Mouse (Mus musculus): Measurements from ENCODE around the gene Kiss1r. TPM values are rescaled to one million over a fixed set of nuclear protein-coding genes. Genes with fewer than 3 reads are reported as not detected.

The Kiss1r gene
- total RNA-seq, 2 experiments from 2014 or later: 5.3 to 10.3 TPM

DNA sequence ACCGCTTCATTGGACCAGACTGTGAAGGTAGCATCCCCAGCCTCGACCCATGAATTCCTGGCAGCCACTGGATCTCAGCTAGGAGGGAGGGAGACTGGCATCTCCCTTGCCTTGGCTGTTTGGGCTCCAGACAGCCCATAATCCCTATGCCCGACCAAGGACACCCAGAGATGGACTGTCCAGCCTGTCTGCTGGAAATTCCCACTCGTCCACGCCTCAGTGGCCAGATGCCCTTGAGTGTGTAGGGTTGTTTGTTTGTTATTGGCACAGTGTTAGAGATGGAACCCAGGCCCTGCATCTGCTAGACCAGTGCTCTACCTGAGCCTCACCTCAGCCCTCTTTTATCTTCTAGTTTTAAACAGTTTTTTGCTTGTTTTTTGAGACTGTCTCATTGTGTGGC lies 48.6 kb downstream of the Kiss1r start:
- no peak for DNase-seq (ENCODE audit: low spot score in 2 of 2)

DNA sequence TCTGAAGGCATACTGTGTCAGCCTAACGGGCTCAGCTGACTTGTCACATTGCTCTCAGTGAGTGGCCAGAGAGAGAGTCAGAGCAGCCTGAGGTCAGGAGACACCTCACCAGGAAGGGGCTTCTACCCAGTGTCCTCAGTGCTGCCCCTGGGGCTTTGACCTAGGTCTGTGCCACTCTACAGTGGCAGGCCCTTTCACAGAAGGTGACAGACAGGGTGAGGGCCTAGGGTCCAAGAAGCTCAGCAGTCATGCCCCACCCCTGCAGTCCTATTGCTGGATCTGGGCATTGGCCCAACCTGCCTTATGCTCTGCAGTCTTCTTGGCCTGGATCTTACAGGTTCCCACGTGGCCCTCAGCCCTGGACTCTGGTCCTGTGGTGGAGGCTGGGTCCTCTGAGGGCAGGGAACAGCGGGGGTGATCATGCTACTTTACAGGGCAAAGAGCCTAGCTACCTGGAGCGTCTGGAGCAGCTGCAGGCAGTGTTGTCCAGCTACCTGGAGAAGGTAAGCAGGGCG lies 50.2 kb downstream of the Kiss1r start:
- no peak for DNase-seq (ENCODE audit: low spot score in 2 of 2)

DNA sequence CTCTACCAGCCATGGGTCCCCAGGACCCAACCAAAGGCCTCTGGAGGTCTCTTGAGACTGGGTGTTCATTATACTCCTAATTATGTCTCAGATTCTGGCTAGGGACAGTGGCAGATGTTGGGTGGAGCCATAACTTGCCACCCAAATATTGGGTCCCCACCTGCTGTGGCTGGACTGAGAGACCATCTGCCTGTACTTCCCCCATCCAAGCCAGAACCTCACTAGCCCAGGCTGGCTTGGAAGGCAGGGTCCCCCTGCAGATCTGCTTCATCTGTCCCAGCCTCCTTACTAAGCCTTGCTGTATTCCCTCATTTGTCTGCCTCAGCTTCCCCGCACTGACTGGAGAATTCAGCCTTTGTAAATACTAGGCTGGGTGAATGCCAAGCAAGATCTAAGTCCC lies 51.4 kb downstream of the Kiss1r start:
- no peak for DNase-seq (ENCODE audit: low spot score in 2 of 2)

DNA sequence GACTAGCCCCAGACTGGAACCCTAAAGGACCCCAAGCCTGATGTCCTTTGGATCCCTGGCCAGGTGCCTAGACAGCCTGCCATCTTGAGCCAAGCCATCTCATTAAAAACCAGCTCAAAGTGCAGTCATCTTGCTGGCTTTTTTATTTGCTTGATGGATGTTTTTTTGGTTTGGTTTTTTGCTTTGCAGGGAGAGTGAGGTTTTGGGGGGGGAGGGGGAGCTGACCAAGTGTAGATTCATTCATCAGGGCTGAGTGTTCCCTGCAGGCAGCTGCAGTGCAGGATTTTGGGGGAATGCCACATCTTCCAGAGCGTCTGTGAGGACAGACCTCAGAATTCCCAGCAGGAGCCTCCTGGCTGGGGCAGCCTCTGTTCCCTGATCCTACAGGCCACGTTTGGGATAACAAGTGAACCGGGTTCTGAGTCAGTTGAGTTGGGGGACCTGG lies 52.4 kb downstream of the Kiss1r start:
- no peak for DNase-seq (ENCODE audit: low spot score in 2 of 2)

DNA sequence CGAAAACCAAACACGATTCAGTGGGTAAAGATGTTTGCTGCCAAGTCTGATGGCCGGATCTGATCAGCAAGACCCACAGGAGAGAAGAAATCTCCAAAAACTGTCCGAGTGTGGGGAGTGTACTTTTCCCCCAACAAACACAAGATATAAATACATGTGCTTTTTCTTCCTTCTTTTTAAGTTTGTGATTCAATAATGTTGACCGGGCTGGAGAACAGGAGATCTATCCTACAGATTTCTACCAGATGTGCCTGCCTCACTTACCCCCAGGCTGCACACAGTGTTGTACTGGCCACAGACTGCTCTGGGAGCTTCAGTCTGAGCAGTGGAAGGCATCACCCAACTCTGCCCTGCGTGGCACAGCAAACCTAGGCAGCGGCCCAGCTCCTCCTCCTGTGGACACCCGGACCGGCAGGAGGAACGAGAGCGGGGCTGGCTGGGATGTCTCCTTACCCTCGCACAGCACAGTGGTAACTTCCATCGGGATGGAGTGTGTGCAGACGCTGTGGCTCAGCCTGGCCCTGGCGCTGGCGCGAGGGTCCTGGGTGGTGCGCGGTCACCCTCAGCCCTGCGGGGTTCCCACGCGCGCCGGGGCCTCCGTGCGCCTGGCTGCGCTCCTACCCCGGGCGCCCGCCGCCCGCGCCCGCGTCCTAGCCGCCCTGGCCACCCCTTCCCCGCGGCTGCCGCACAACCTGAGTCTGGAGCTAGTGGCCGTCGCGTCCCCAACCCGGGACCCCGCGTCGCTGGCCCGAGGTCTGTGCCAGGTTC lies 53.8 kb downstream of the Kiss1r start, which contains the start of gene Grin3b:
Gene Grin3b (plus strand): TSS at position 301 of the 768 bp plus-strand sequence.
- DNase-seq (ENCODE audit: low spot score in 2 of 2): no peak

DNA sequence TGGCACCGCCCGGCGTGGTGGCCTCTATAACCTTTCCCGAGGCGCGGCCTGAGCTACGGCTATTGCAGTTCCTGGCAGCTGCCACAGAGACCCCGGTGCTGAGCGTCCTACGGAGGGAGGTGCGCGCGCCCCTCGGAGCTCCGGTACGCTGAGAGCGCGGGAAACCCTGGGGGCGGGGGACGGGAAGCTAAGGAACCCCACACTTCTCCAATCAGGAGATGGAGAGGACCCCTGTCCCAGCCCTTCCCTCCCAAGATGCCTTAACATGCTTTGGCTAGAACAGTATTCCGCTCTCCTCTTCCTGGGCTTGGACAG lies 54.4 kb downstream of the Kiss1r start:
- no peak for DNase-seq (ENCODE audit: low spot score in 2 of 2)

Other genes with a start within 250 kb of the Kiss1r start
- gene Tpgs1, start 247.6 kb upstream of the Kiss1r start, total RNA-seq (2021): 10 to 100 TPM; 69.8 to 77.1 TPM
- 10 to 100 TPM; 75.4 to 77.5 TPM for gene Cdc34, start 234.8 kb upstream of the Kiss1r start, total RNA-seq (2021)
- 1 to 10 TPM; 2.7 to 3.2 TPM for gene Gzmm, start 228.0 kb upstream of the Kiss1r start, total RNA-seq (2021)
- 100 to 1,000 TPM; 566 to 614 TPM for gene Bsg, start 212.5 kb upstream of the Kiss1r start, total RNA-seq (2021)
- 100 to 1,000 TPM; 142 to 157 TPM for gene Hcn2, start 200.3 kb upstream of the Kiss1r start, total RNA-seq (2021)
- 10 to 100 TPM; 50.6 to 55.3 TPM for gene Polrmt, start 170.4 kb upstream of the Kiss1r start, total RNA-seq (2021)
- 1 to 10 TPM; 4.3 to 5.6 TPM for gene Fgf22, start 161.9 kb upstream of the Kiss1r start, total RNA-seq (2021)
- gene Rnf126, start 150.0 kb upstream of the Kiss1r start, total RNA-seq (2021): 10 to 100 TPM; 86.7 to 98.4 TPM
- 1 to 10 TPM; 2.7 to 3.2 TPM for gene Fstl3, start 139.7 kb upstream of the Kiss1r start, total RNA-seq (2021)
- gene Prss57, start 126.0 kb upstream of the Kiss1r start, total RNA-seq (2021): under 1 TPM; 0.63 to 0.72 TPM
- 100 to 1,000 TPM; 290 to 308 TPM for gene Palm, start 123.4 kb upstream of the Kiss1r start, total RNA-seq (2021)
- gene Misp, start 96.0 kb upstream of the Kiss1r start, total RNA-seq (2021): under 1 TPM; 0.61 to 0.86 TPM
- 10 to 100 TPM; 54.3 to 62.5 TPM for gene Ptbp1, start 62.5 kb upstream of the Kiss1r start, total RNA-seq (2021)
- 1 to 10 TPM; 2.2 to 2.3 TPM for gene Prtn3, start 42.5 kb upstream of the Kiss1r start, total RNA-seq (2021)
- 10 to 100 TPM; 55.6 to 58.0 TPM for gene Plppr3, start 42.3 kb upstream of the Kiss1r start, total RNA-seq (2021)
- not detected for gene Elane, start 30.7 kb upstream of the Kiss1r start, total RNA-seq (2021)
- gene Cfd, start 26.1 kb upstream of the Kiss1r start, total RNA-seq (2021): not detected
- gene Med16, start 8.0 kb upstream of the Kiss1r start, total RNA-seq (2021): 10 to 100 TPM; 48.6 to 63.7 TPM
- not detected for gene Gm26602, start 6.1 kb upstream of the Kiss1r start, total RNA-seq (2021)
- 100 to 1,000 TPM; 307 to 318 TPM for gene R3hdm4, start 4.2 kb downstream of the Kiss1r start, total RNA-seq (2021)
- 1 to 10 TPM; 5.6 to 7.2 TPM for gene Arid3a, start 10.1 kb downstream of the Kiss1r start, total RNA-seq (2021)
- gene Wdr18, start 43.2 kb downstream of the Kiss1r start, total RNA-seq (2021): 10 to 100 TPM; 45.3 to 46.5 TPM
- under 1 TPM; 0.14 to 0.16 TPM for gene Grin3b, start 53.7 kb downstream of the Kiss1r start, total RNA-seq (2021)
- 100 to 1,000 TPM; 112 to 113 TPM for gene Tmem259, start 67.4 kb downstream of the Kiss1r start, total RNA-seq (2021)
- 1 to 10 TPM; 6.7 to 8.0 TPM for gene Cnn2, start 71.6 kb downstream of the Kiss1r start, total RNA-seq (2021)
- 10 to 100 TPM; 13.0 to 13.7 TPM for gene Abca7, start 79.5 kb downstream of the Kiss1r start, total RNA-seq (2021)
- gene Arhgap45, start 99.7 kb downstream of the Kiss1r start, total RNA-seq (2021): 1 to 10 TPM; 3.7 to 4.1 TPM
- 10 to 100 TPM; 73.6 to 75.2 TPM for gene Polr2e, start 122.8 kb downstream of the Kiss1r start, total RNA-seq (2021)
- gene Gpx4, start 130.2 kb downstream of the Kiss1r start, total RNA-seq (2021): 100 to 1,000 TPM; 554 to 575 TPM
- gene Sbno2, start 188.6 kb downstream of the Kiss1r start, total RNA-seq (2021): 10 to 100 TPM; 16.8 to 18.8 TPM
- 100 to 1,000 TPM; 108 to 109 TPM for gene Stk11, start 198.8 kb downstream of the Kiss1r start, total RNA-seq (2021)
- gene Atp5d, start 221.7 kb downstream of the Kiss1r start, total RNA-seq (2021): 100 to 1,000 TPM; 367 to 371 TPM
- 100 to 1,000 TPM; 418 to 437 TPM for gene Cbarp, start 223.9 kb downstream of the Kiss1r start, total RNA-seq (2021)
- gene Midn, start 231.3 kb downstream of the Kiss1r start, total RNA-seq (2021): 100 to 1,000 TPM; 105 TPM
- 10 to 100 TPM; 89.7 to 94.6 TPM for gene Cirbp, start 249.0 kb downstream of the Kiss1r start, total RNA-seq (2021)